In genomic region chr5:120887831-120888230, GRCm38 (mm10) we compare ENCODE assay signal across 30 mouse cellular contexts. TPM values are rescaled to one million over a fixed set of nuclear protein-coding genes. Genes with fewer than 3 reads are reported as not detected.
DNase-seq lines count a peak whose midpoint lies in the region; ATAC-seq and TF ChIP-seq lines count a peak whose summit lies in the region.
"Had no signal": no experiment of that assay in that cellular context is flagged by ENCODE, and none has a peak within 500 bp of the region (broad histone marks: within the 10 kb centered on the region; RNA-seq: fewer than 3 reads in every experiment).

No protein-coding gene starts in this region.

- H3K4me1 ChIP-seq in E14TG2a.4 (replicated peaks; ENCODE audit: low read depth, low read length) (peaks cover 51% of the 10 kb centered on the region), ES-E14 (ENCODE audit: control insufficient read depth in 2 of 2, insufficient read depth in 2 of 2, low read length in 2 of 2, poor library complexity in 1 of 2) (peaks cover 2 to 7% of the 10 kb centered on the region in 2 experiments; a peak in 2 of 4 replicates)
- no peaks in the 10 kb centered on the region for H3K4me1 ChIP-seq in intestine, postnatal 0 days (replicated peaks; ENCODE audit: control insufficient read depth, insufficient read depth, low read length)
- H3K4me1 ChIP-seq: embryonic facial prominence, embryonic 15.5 days; forebrain, embryonic 12.5 days; heart, embryonic 13.5 days; hindbrain, embryonic 12.5 days had no signal

- intact Hi-C loops in heart, postnatal 14 days (cut with DNase I), result loop anchor here (2.0 kb wide), 1 partner anchor 15 kb away; no protein-coding TSS in a partner anchor

- no peak for ATAC-seq in intestine, postnatal 0 days
- ATAC-seq: activated CD4-positive, CD25-positive, alpha-beta regulatory T cell, adult 4 months; forebrain, embryonic 16.5 days; hindbrain, embryonic 16.5 days; inflammation-experienced regulatory T-cells, adult 6 months had no signal

- peak overlapping the region; percentile 71 for H3K27ac ChIP-seq in ES-E14 (ENCODE audit: insufficient read depth, low read depth, low read length, poor library complexity, severe bottlenecking)
- no peak overlapping the region for H3K27ac ChIP-seq in intestine, postnatal 0 days (ENCODE audit: low read depth, low read length)
- H3K27ac ChIP-seq: embryonic facial prominence, embryonic 15.5 days; forebrain, embryonic 12.5 days; heart, embryonic 13.5 days; hindbrain, embryonic 12.5 days had no signal

- H3K9ac ChIP-seq in ES-E14 (ENCODE audit: insufficient read depth, low read depth, low read length, poor library complexity, severe bottlenecking), result peak overlapping the region; percentile 27
- H3K9ac ChIP-seq in intestine, postnatal 0 days (ENCODE audit: low read depth, low read length), result no peak overlapping the region
- H3K9ac ChIP-seq: embryonic facial prominence, embryonic 15.5 days; forebrain, embryonic 12.5 days; heart, embryonic 13.5 days; hindbrain, embryonic 12.5 days had no signal

- H3K4me3 ChIP-seq in E14TG2a.4 (replicated peaks; ENCODE audit: low read length) (peak overlapping the region; percentile 60), ES-E14 (ENCODE audit: insufficient read depth in 1 of 2, low read depth in 1 of 2, low read length in 2 of 2, poor library complexity in 1 of 2, severe bottlenecking in 1 of 2) (peak overlapping the region in 1 of 2 experiments; percentile 44; a peak in 2 of 4 replicates)
- H3K4me3 ChIP-seq in intestine, postnatal 0 days (ENCODE audit: low read depth, low read length), result peak overlapping the region; percentile 22; the same call in 1 of the 2 replicates
- H3K4me3 ChIP-seq: embryonic facial prominence, embryonic 15.5 days; erythroblast, embryonic 14.5 days; forebrain, embryonic 12.5 days; heart, embryonic 13.5 days; hindbrain, embryonic 12.5 days had no signal

- no peak for TF ChIP-seq CTCF in E14TG2a.4 (conservative IDR thresholded peaks at IDR 0.05; ENCODE audit: low read length)
- no peak for TF ChIP-seq CTCF in intestine, postnatal 0 days (IDR thresholded peaks at IDR 0.05; ENCODE audit: low read depth)

- H3K36me3 ChIP-seq in E14TG2a.4 (ENCODE audit: insufficient read depth, low read length) (peaks cover 27% of the 10 kb centered on the region), ES-E14 (ENCODE audit: control insufficient read depth, insufficient read depth, low read length, poor library complexity, severe bottlenecking) (peaks cover 3% of the 10 kb centered on the region; the same call in 1 of the 2 replicates)
- no peaks in the 10 kb centered on the region for H3K36me3 ChIP-seq in intestine, postnatal 0 days (ENCODE audit: control insufficient read depth, insufficient read depth)
- H3K36me3 ChIP-seq: embryonic facial prominence, embryonic 15.5 days; forebrain, embryonic 12.5 days; heart, embryonic 13.5 days; hindbrain, embryonic 12.5 days had no signal

- DNase-seq in heart, adult 11 months, result peak; percentile 73
- no peak for DNase-seq in heart, postnatal 14 days
- DNase-seq in ES-E14 (ENCODE audit: low read depth, low spot score) (no peak), liver (no peak)
- DNase-seq in adrenal gland, adult 2 months, result no peak
- no peak for DNase-seq in embryo, embryonic 10 days (ENCODE audit: low spot score)
- DNase-seq: adrenal gland, postnatal 25 days; cerebellum, adult 2 months; cerebellum, postnatal 10 days; embryo, embryonic 11 days; gastrocnemius, postnatal 25 days; heart, postnatal 4 days had no signal

- peak overlapping the region; percentile 54; the same call in 1 of the 2 replicates for H3K4me2 ChIP-seq in intestine, postnatal 0 days (replicated peaks; ENCODE audit: low read depth)
- H3K4me2 ChIP-seq: embryonic facial prominence, embryonic 15.5 days; forebrain, embryonic 12.5 days; heart, embryonic 13.5 days; hindbrain, embryonic 12.5 days had no signal

- in situ Hi-C loops in ES-E14 (cut with MboI; ENCODE audit: low sequenced_read_pairs in 2 of 2, unreplicated experiment in 2 of 2), result no loop called here

- H3K27me3 ChIP-seq in E14TG2a.4 (ENCODE audit: insufficient read depth, low read length), result no peaks in the 10 kb centered on the region
- H3K27me3 ChIP-seq in intestine, postnatal 0 days (replicated peaks; ENCODE audit: control insufficient read depth, insufficient read depth, low read length), result no peaks in the 10 kb centered on the region
- H3K27me3 ChIP-seq: embryonic facial prominence, embryonic 15.5 days; forebrain, embryonic 12.5 days; hindbrain, embryonic 12.5 days had no signal

- peaks cover 21% of the 10 kb centered on the region for H3K9me3 ChIP-seq in E14TG2a.4 (ENCODE audit: low read length)
- H3K9me3 ChIP-seq in ES-E14 (ENCODE audit: control insufficient read depth, insufficient read depth, low read depth, low read length), result no peaks in the 10 kb centered on the region
- H3K9me3 ChIP-seq in intestine, postnatal 0 days (ENCODE audit: control insufficient read depth), result no peaks in the 10 kb centered on the region
- H3K9me3 ChIP-seq: embryonic facial prominence, embryonic 15.5 days; forebrain, embryonic 12.5 days; heart, embryonic 13.5 days; hindbrain, embryonic 12.5 days had no signal

- WGBS in intestine, postnatal 0 days, result 37% methylated on average over 6 of the region's 6 CpGs

TF ChIP-seq in ES-E14, 5 proteins besides CTCF, POLR2A, EP300 and RAD21:
- peak; percentile 61; the same call in 1 of the 2 replicates for TF ChIP-seq ZNF384 (IDR thresholded peaks at IDR 0.05; ENCODE audit: low read depth, low read length)
- no peak for TF ChIP-seq MAFK (IDR thresholded peaks at IDR 0.05; ENCODE audit: insufficient read depth, low read depth, low read length)

RNA-seq across cellular contexts. Expression of gene Oas1g, which starts 0.4 kb away (rescaled TPM):
- total RNA-seq in heart, postnatal 14 days (2021), result not detected
- total RNA-seq in ES-E14 (2012; rRNA removed), result 9.1 and 9.6 TPM in 2 replicates
- 30.9 and 31.8 TPM in 2 replicates for polyA plus RNA-seq in intestine, postnatal 0 days (2015; fragmentation: Nextera tagmentation; extraction: Ambion mirVana)
- 1 to 10 TPM in 1 of 2 experiments, under 1 TPM in 1; 0.66 to 1.1 TPM for total RNA-seq in adrenal gland, adult 2 months (2021)
- 2.5 and 2.7 TPM in 2 replicates for polyA plus RNA-seq in adrenal gland, adult 2 months (2012; rRNA removed)
- total RNA-seq: gastrocnemius, postnatal 25 days; heart, postnatal 4 days; MEL had no signal
- polyA plus RNA-seq: C2C12; embryonic facial prominence, embryonic 11.5 days; erythroblast, embryonic 14.5 days; forebrain, embryonic 12.5 days; forebrain, embryonic 16.5 days; hindbrain, embryonic 12.5 days had no signal

RNA-seq across cellular contexts. Expression of gene Oas1a, which starts 19.5 kb away (rescaled TPM):
- under 1 TPM; 0.19 to 0.34 TPM for total RNA-seq in heart, postnatal 14 days (2021)
- total RNA-seq in ES-E14 (2012; rRNA removed), result 7.8 and 10.7 TPM in 2 replicates
- 65.4 and 65.6 TPM in 2 replicates for polyA plus RNA-seq in intestine, postnatal 0 days (2015; fragmentation: Nextera tagmentation; extraction: Ambion mirVana)
- 1 to 10 TPM; 3.2 to 3.6 TPM for total RNA-seq in adrenal gland, adult 2 months (2021)
- 8.5 and 8.9 TPM in 2 replicates for polyA plus RNA-seq in adrenal gland, adult 2 months (2012; rRNA removed)
- polyA plus RNA-seq: erythroblast, embryonic 14.5 days had no signal

RNA-seq across cellular contexts. Expression of gene Oas1d, which starts 26.5 kb away (rescaled TPM):
- total RNA-seq in heart, postnatal 14 days (2021), result not detected
- 0.63 and 1.2 TPM in 2 replicates for total RNA-seq in ES-E14 (2012; rRNA removed)
- 0.18 and 0.25 TPM in 2 replicates for polyA plus RNA-seq in intestine, postnatal 0 days (2015; fragmentation: Nextera tagmentation; extraction: Ambion mirVana)
- total RNA-seq in adrenal gland, adult 2 months (2021), result not detected
- not detected in 2 replicates for polyA plus RNA-seq in adrenal gland, adult 2 months (2012; rRNA removed)
- total RNA-seq: adrenal gland, adult 18-20 months; adrenal gland, postnatal 25 days; gastrocnemius, postnatal 25 days; granulocyte monocyte progenitor cell, adult 5-6 weeks; heart, postnatal 4 days; MEL had no signal
- polyA plus RNA-seq: C2C12; cerebellum, adult 2 months; embryonic facial prominence, embryonic 11.5 days; embryonic facial prominence, embryonic 15.5 days; erythroblast, embryonic 14.5 days; forebrain, embryonic 12.5 days; forebrain, embryonic 16.5 days; heart, embryonic 13.5 days; heart, postnatal 0 days; hindbrain, embryonic 12.5 days; inflammation-experienced regulatory T-cells, adult 6 months had no signal

RNA-seq across cellular contexts. Expression of gene Oas1h, which starts 26.6 kb away (rescaled TPM):
- total RNA-seq in heart, postnatal 14 days (2021), result not detected
- total RNA-seq in ES-E14 (2012; rRNA removed), result not detected in 2 replicates
- not detected in 2 replicates for polyA plus RNA-seq in intestine, postnatal 0 days (2015; fragmentation: Nextera tagmentation; extraction: Ambion mirVana)
- total RNA-seq in adrenal gland, adult 2 months (2021), result not detected
- not detected in 2 replicates for polyA plus RNA-seq in adrenal gland, adult 2 months (2012; rRNA removed)
- total RNA-seq: adrenal gland, adult 18-20 months; adrenal gland, postnatal 25 days; gastrocnemius, postnatal 25 days; granulocyte monocyte progenitor cell, adult 5-6 weeks; heart, postnatal 4 days; MEL had no signal
- polyA plus RNA-seq: activated CD4-positive, CD25-positive, alpha-beta regulatory T cell, adult 4 months; C2C12; cerebellum, adult 2 months; embryonic facial prominence, embryonic 11.5 days; embryonic facial prominence, embryonic 15.5 days; erythroblast, embryonic 14.5 days; forebrain, embryonic 12.5 days; forebrain, embryonic 16.5 days; frontal cortex, adult 2 months; heart, embryonic 13.5 days; heart, postnatal 0 days; hindbrain, embryonic 12.5 days; hindbrain, embryonic 16.5 days; inflammation-experienced regulatory T-cells, adult 6 months had no signal

RNA-seq across cellular contexts. Expression of gene Oas1f, which starts 40.7 kb away (rescaled TPM):
- not detected for total RNA-seq in heart, postnatal 14 days (2021)
- total RNA-seq in ES-E14 (2012; rRNA removed), result 0.45 and 1.1 TPM in 2 replicates
- not detected in 2 replicates for polyA plus RNA-seq in intestine, postnatal 0 days (2015; fragmentation: Nextera tagmentation; extraction: Ambion mirVana)
- total RNA-seq in adrenal gland, adult 2 months (2021), result not detected
- not detected in 2 replicates for polyA plus RNA-seq in adrenal gland, adult 2 months (2012; rRNA removed)
- total RNA-seq: adrenal gland, adult 18-20 months; adrenal gland, postnatal 25 days; gastrocnemius, postnatal 25 days; granulocyte monocyte progenitor cell, adult 5-6 weeks; heart, postnatal 4 days; MEL had no signal
- polyA plus RNA-seq: activated CD4-positive, CD25-positive, alpha-beta regulatory T cell, adult 4 months; C2C12; cerebellum, adult 2 months; embryonic facial prominence, embryonic 11.5 days; erythroblast, embryonic 14.5 days; forebrain, embryonic 12.5 days; forebrain, embryonic 16.5 days; frontal cortex, adult 2 months; heart, embryonic 13.5 days; heart, postnatal 0 days; hindbrain, embryonic 12.5 days; hindbrain, embryonic 16.5 days; inflammation-experienced regulatory T-cells, adult 6 months had no signal
